Mouse (Mus musculus) ES-Bruce4 (cell line): ENCODE measurements at regions not wholly inside any gene's neighbourhood (a gene's known extent, or its start where the extent isn't known, plus 50 kb on each side); places are given as distances from the start of the nearest gene placed in this dataset.

ENCODE experiments used
- H3K27ac ChIP-seq: 2 replicates; pipeline ENCODE4 v1.5.1; 2012; ENCODE audit warnings: low read length, inconsistent platforms; ENCODE audit not compliant: insufficient read depth
- H3K27me3 ChIP-seq: 2 replicates; pipeline ENCODE4 v1.6.1; 2012; ENCODE audit warnings: mild to moderate bottlenecking, low read length, inconsistent platforms; ENCODE audit not compliant: control insufficient read depth, poor library complexity, insufficient read depth, severe bottlenecking
- H3K36me3 ChIP-seq: 2 replicates; pipeline ENCODE4 v1.6.1; 2012; ENCODE audit warnings: inconsistent platforms, mild to moderate bottlenecking, low read length, moderate library complexity; ENCODE audit not compliant: control insufficient read depth, poor library complexity, insufficient read depth, severe bottlenecking
- H3K4me1 ChIP-seq: one replicate; pipeline ENCODE4 v1.8.1; 2011; ENCODE audit warnings: low read length; ENCODE audit not compliant: control insufficient read depth, insufficient read depth
- H3K4me3 ChIP-seq: 2 replicates; pipeline ENCODE4 v1.5.1; 2011; ENCODE audit warnings: low read depth, mild to moderate bottlenecking, low read length
- H3K9ac ChIP-seq: 2 replicates; pipeline ENCODE4 v1.6.1; 2012; ENCODE audit warnings: low read depth, mild to moderate bottlenecking, inconsistent platforms; ENCODE audit not compliant: poor library complexity, severe bottlenecking
- H3K9me3 ChIP-seq: replicated peaks from 2 replicates; pipeline ENCODE4 v1.6.1; 2012; ENCODE audit warnings: mild to moderate bottlenecking, low read length, inconsistent platforms; ENCODE audit not compliant: control insufficient read depth, poor library complexity, insufficient read depth, severe bottlenecking
- CTCF ChIP-seq: IDR thresholded peaks from one replicate; pipeline ENCODE4 v1.8.1; 2011; ENCODE audit warnings: low read depth, low read length
- EP300 ChIP-seq: IDR thresholded peaks from 2 replicates; pipeline ENCODE4 v1.6.1; 2011; ENCODE audit warnings: low read depth, low read length; ENCODE audit not compliant: insufficient read depth
- POLR2A ChIP-seq: IDR thresholded peaks from one replicate; pipeline ENCODE4 v1.8.1; 2011; ENCODE audit warnings: low read length; ENCODE audit not compliant: insufficient read depth

- no peak for TF ChIP-seq CTCF
- TF ChIP-seq EP300, result no peak
- no peak for TF ChIP-seq POLR2A
- no peaks in the 10 kb centered on the region; the same call in 1 of the 2 replicates for H3K27me3 ChIP-seq
- no peak overlapping the region for H3K9ac ChIP-seq
- H3K4me1 ChIP-seq, result no peaks in the 10 kb centered on the region
- H3K9me3 ChIP-seq, result no peaks in the 10 kb centered on the region
- no peak overlapping the region for H3K4me3 ChIP-seq
- no peaks in the 10 kb centered on the region for H3K36me3 ChIP-seq
- no peak overlapping the region for H3K27ac ChIP-seq
Measured at GRCm38 (mm10) chr4:56419122-56419913, 320.6 kb upstream of the Gm26657 start.

GRCm38 (mm10) chr4:56411024-56411636 lies 328.7 kb upstream of the Gm26657 start:
- no peak overlapping the region for H3K27ac ChIP-seq
- no peak for TF ChIP-seq CTCF
- TF ChIP-seq EP300, result no peak
- no peaks in the 10 kb centered on the region for H3K4me1 ChIP-seq
- H3K4me3 ChIP-seq, result no peak overlapping the region
- H3K36me3 ChIP-seq, result no peaks in the 10 kb centered on the region
- no peak overlapping the region for H3K9ac ChIP-seq
- no peaks in the 10 kb centered on the region for H3K27me3 ChIP-seq
- H3K9me3 ChIP-seq, result no peaks in the 10 kb centered on the region

GRCm38 (mm10) chr4:56393793-56394192 lies 346.1 kb upstream of the Gm26657 start:
- no peaks in the 10 kb centered on the region for H3K36me3 ChIP-seq
- H3K9ac ChIP-seq, result no peak overlapping the region
- no peak overlapping the region for H3K4me3 ChIP-seq
- H3K4me1 ChIP-seq, result no peaks in the 10 kb centered on the region
- H3K9me3 ChIP-seq, result peaks cover 22% of the 10 kb centered on the region
- TF ChIP-seq CTCF (no peak), POLR2A (no peak), EP300 (no peak)
- H3K27me3 ChIP-seq, result no peaks in the 10 kb centered on the region
- H3K27ac ChIP-seq, result no peak overlapping the region

GRCm38 (mm10) chr4:56387051-56387450 lies 352.8 kb upstream of the Gm26657 start:
- Histone ChIP-seq H3K27me3 (no peaks in the 10 kb centered on the region), H3K27ac (no peak overlapping the region), H3K36me3 (no peaks in the 10 kb centered on the region), H3K4me1 (no peaks in the 10 kb centered on the region), H3K9ac (no peak overlapping the region), H3K9me3 (peaks cover 11% of the 10 kb centered on the region), H3K4me3 (no peak overlapping the region)
- TF ChIP-seq EP300 (no peak), CTCF (no peak), POLR2A (no peak)

- H3K36me3 ChIP-seq, result no peaks in the 10 kb centered on the region
- H3K9me3 ChIP-seq, result no peaks in the 10 kb centered on the region
- no peak for TF ChIP-seq POLR2A
- no peak for TF ChIP-seq CTCF
- TF ChIP-seq EP300, result no peak
- no peak overlapping the region for H3K27ac ChIP-seq
- H3K4me1 ChIP-seq, result no peaks in the 10 kb centered on the region
- no peak overlapping the region for H3K4me3 ChIP-seq
- no peak overlapping the region for H3K9ac ChIP-seq
- H3K27me3 ChIP-seq, result no peaks in the 10 kb centered on the region
Measured at GRCm38 (mm10) chr4:56375745-56376144, 364.1 kb upstream of the Gm26657 start.

- no peak overlapping the region for H3K27ac ChIP-seq
- no peaks in the 10 kb centered on the region for H3K36me3 ChIP-seq
- H3K9me3 ChIP-seq, result no peaks in the 10 kb centered on the region
- H3K4me1 ChIP-seq, result no peaks in the 10 kb centered on the region
- no peak overlapping the region for H3K9ac ChIP-seq
- no peaks in the 10 kb centered on the region for H3K27me3 ChIP-seq
- TF ChIP-seq EP300 (no peak), CTCF (peak; percentile 43)
- H3K4me3 ChIP-seq, result no peak overlapping the region
Measured at GRCm38 (mm10) chr4:56374466-56374865, 365.4 kb upstream of the Gm26657 start.
